Mouse (Mus musculus): Measurements from ENCODE around the gene Gm8138. TPM values are rescaled to one million over a fixed set of nuclear protein-coding genes. Genes with fewer than 3 reads are reported as not detected.

Gene Gm8138
- not detected in 2 replicates for polyA plus RNA-seq (2015; fragmentation: Nextera tagmentation; extraction: Ambion mirVana)

DNA sequence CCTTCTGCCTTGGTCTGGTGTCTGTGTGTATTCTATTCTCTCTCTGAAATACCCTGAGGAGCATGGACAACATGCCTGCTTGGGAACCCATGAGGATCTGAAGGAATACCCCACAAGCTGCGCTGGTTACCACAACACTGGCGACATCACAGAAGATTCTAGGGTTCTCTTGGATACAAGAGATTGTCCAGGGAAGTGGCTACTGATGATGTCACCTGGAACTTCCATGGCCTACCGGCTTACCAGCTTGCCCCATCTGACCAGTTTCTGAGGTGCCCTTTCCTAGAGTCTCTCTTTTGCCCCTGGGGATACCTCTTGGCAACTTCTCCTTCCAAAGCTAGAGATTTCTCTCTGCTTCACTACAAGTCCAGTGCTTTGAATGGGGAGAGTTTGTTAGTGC is at the start of gene Gm8138:
Gene Gm8138, minus strand, starts transcription at position 101 of the 400 bp plus-strand sequence.

Other genes with a start within 250 kb of the Gm8138 start
- not detected in 2 replicates for gene Gm7233, start 236.5 kb downstream of the Gm8138 start, polyA plus RNA-seq (2015; fragmentation: Nextera tagmentation; extraction: Ambion mirVana)
- not detected in 2 replicates for gene Gm8122, start 181.0 kb downstream of the Gm8138 start, polyA plus RNA-seq (2015; fragmentation: Nextera tagmentation; extraction: Ambion mirVana)
- not detected in 2 replicates for gene Gm8126, start 157.7 kb downstream of the Gm8138 start, polyA plus RNA-seq (2015; fragmentation: Nextera tagmentation; extraction: Ambion mirVana)
- gene Gm9732, start 141.3 kb downstream of the Gm8138 start, polyA plus RNA-seq (2015; fragmentation: Nextera tagmentation; extraction: Ambion mirVana), result not detected in 2 replicates
- gene Gm8127, start 122.5 kb downstream of the Gm8138 start, polyA plus RNA-seq (2015; fragmentation: Nextera tagmentation; extraction: Ambion mirVana), result not detected in 2 replicates
- gene 1700001F09Rik, start 68.5 kb downstream of the Gm8138 start, polyA plus RNA-seq (2015; fragmentation: Nextera tagmentation; extraction: Ambion mirVana), result not detected in 2 replicates
- not detected in 2 replicates for gene Gm5799, start 127.2 kb upstream of the Gm8138 start, polyA plus RNA-seq (2015; fragmentation: Nextera tagmentation; extraction: Ambion mirVana)
- gene Gm17654, start 162.8 kb upstream of the Gm8138 start, polyA plus RNA-seq (2015; fragmentation: Nextera tagmentation; extraction: Ambion mirVana), result not detected in 2 replicates
- gene Gm10375, start 191.7 kb upstream of the Gm8138 start, polyA plus RNA-seq (2015; fragmentation: Nextera tagmentation; extraction: Ambion mirVana), result not detected in 2 replicates